Mouse (Mus musculus): ENCODE results near the gene Fam83g. TPM values are rescaled to one million over a fixed set of nuclear protein-coding genes. Genes with fewer than 3 reads are reported as not detected.

Fam83g gene
- polyA plus RNA-seq, 1 experiment from 2014 or later: 20.7 TPM

DNA sequence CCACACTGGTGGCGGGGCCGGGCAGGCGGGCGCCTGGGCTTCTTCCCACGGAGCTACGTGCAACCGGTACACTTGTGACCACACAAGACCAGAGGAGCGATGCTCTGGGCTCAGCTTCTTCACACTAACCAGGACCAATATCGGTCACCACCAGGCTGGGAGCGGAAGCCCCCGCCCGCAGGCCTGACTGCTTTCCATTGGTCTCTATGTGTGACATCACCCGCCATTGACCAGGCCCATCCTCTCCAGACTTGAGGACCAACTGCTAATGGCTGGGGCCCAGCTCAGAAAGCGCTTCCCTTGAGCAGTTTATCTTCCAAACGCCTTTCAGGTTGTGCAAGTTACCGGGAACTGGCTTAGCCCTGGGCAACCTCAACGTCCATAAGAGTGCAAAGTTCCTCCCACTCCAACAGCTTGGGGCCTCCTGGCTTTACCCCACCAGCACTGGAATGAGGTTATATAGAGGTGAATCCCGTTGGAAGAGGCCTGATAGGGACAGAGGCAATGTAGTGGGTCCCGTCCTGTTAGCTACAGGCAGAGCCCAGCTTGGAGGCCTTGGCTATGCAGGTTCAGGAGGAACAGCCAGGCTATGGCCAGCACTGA lies 12.0 kb upstream of the Fam83g start:
- TF ChIP-seq CTCF (IDR thresholded peaks at IDR 0.05; ENCODE audit: low read depth): no peak
- peak; percentile 69 for ATAC-seq
- H3K27ac ChIP-seq (ENCODE audit: low read depth, low read length): peak overlapping the region; percentile 64

DNA sequence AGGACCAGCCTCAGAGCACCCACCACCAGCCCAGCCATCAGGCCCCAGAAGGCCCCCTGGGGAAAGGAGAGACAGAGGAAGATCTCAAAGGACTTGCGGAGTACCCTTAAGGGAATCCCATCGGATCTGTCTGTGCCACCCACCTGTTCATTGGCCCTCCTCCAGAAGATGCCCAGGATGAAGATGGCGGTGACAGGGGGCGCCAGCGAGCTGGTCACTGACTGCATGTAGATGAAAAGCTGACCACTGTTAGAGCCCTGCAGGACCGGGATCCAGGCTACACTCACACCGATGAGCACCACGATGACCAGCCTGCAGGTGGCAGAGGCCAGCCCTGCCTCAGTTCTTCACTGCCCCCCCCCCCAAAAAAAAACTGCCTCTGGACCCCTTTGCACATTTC lies 10.2 kb upstream of the Fam83g start:
- no peak overlapping the region for H3K4me3 ChIP-seq (ENCODE audit: low read depth, low read length)
- H3K36me3 ChIP-seq (ENCODE audit: control insufficient read depth, insufficient read depth): no peaks in the 10 kb centered on the region
- ATAC-seq: no peak
- H3K4me2 ChIP-seq (replicated peaks; ENCODE audit: low read depth): no peak overlapping the region
- peak; percentile 74 for TF ChIP-seq CTCF (IDR thresholded peaks at IDR 0.05; ENCODE audit: low read depth)
- H3K27ac ChIP-seq (ENCODE audit: low read depth, low read length): no peak overlapping the region
- WGBS: 55% methylated on average over 8 of the region's 8 CpGs
- H3K4me1 ChIP-seq (replicated peaks; ENCODE audit: control insufficient read depth, insufficient read depth, low read length): peaks cover 29% of the 10 kb centered on the region; the same call in 1 of the 2 replicates
- no peaks in the 10 kb centered on the region for H3K27me3 ChIP-seq (replicated peaks; ENCODE audit: control insufficient read depth, insufficient read depth, low read length)
- no peaks in the 10 kb centered on the region for H3K9me3 ChIP-seq (ENCODE audit: control insufficient read depth)
- no peak overlapping the region for H3K9ac ChIP-seq (ENCODE audit: low read depth, low read length)

More for the DNA sequence above, 12.0 kb upstream of the Fam83g start:
- no peaks in the 10 kb centered on the region for H3K36me3 ChIP-seq (ENCODE audit: control insufficient read depth, insufficient read depth)
- peak overlapping the region; percentile 30; the same call in 1 of the 2 replicates for H3K4me2 ChIP-seq (replicated peaks; ENCODE audit: low read depth)
- H3K27me3 ChIP-seq (replicated peaks; ENCODE audit: control insufficient read depth, insufficient read depth, low read length): no peaks in the 10 kb centered on the region
- WGBS: 53% methylated on average over 19 of the region's 19 CpGs
- no peaks in the 10 kb centered on the region for H3K9me3 ChIP-seq (ENCODE audit: control insufficient read depth)
- peaks cover 29% of the 10 kb centered on the region; the same call in 1 of the 2 replicates for H3K4me1 ChIP-seq (replicated peaks; ENCODE audit: control insufficient read depth, insufficient read depth, low read length)
- H3K9ac ChIP-seq (ENCODE audit: low read depth, low read length): no peak overlapping the region
- H3K4me3 ChIP-seq (ENCODE audit: low read depth, low read length): no peak overlapping the region

DNA sequence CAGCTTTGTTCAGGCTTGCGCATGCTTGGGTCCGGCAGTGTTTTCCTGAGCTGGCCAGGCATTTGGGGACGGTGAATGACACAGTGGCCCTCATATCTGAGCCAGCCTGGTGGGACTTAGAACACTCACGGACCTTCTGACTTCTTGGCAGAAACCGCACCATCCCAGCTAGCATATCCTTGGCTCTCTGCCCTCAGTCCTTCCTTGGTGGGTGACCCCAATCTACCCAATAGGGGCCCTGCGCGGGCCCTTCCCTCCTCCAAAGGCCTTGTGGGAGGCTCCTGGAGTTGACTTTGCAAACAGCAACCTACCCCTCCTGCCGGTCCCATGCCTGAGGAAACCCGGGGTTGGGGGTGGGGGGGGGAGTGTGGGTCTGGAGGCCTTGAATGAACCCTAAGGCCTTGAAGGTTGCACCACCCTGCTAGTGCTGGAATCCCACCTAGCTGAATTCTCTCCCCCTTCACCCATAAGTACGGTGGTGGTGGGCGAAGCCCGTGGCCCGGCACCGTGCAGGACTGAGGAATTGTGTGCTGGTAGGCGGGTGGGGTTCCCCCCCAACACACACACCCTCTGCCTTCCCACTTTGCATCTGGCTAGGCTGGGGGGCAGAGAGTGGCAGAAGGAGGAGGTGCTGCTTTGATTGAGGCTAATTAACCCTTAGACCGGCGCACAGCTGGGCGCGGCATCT lies 9.6 kb upstream of the Fam83g start:
- Histone ChIP-seq H3K27ac (ENCODE audit: low read depth, low read length) (0 out of 2 replicates have a peak overlapping the region, but pooled peaks have one; percentile 70), H3K4me2 (replicated peaks; ENCODE audit: low read depth) (no peak overlapping the region), H3K9me3 (ENCODE audit: control insufficient read depth) (no peaks in the 10 kb centered on the region), H3K4me3 (ENCODE audit: low read depth, low read length) (no peak overlapping the region), H3K9ac (ENCODE audit: low read depth, low read length) (no peak overlapping the region), H3K4me1 (replicated peaks; ENCODE audit: control insufficient read depth, insufficient read depth, low read length) (peaks cover 27% of the 10 kb centered on the region; the same call in 1 of the 2 replicates), H3K36me3 (ENCODE audit: control insufficient read depth, insufficient read depth) (no peaks in the 10 kb centered on the region), H3K27me3 (replicated peaks; ENCODE audit: control insufficient read depth, insufficient read depth, low read length) (no peaks in the 10 kb centered on the region)
- TF ChIP-seq CTCF (IDR thresholded peaks at IDR 0.05; ENCODE audit: low read depth): no peak
- ATAC-seq: no peak; the same call in 1 of the 2 replicates
- 30% methylated on average over 19 of the region's 19 CpGs for WGBS

DNA sequence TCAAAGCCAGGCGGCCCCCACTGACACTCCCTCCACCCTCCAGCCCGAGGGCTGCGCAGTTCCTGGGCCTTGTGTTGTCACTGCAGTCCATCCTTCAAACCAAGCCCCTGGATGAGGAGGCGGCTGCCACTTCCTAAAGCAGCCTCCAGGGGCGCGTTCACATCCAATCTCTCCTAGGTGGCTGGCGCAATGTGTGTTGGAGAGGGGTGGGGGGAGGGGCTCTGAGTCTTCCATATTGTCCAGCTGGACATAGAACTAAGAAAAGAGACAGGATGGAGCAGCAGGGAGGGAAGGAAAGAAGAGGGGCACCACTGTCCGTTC lies 9.1 kb upstream of the Fam83g start:
- peak; percentile 79 for TF ChIP-seq CTCF (IDR thresholded peaks at IDR 0.05; ENCODE audit: low read depth)
- Histone ChIP-seq H3K4me1 (replicated peaks; ENCODE audit: control insufficient read depth, insufficient read depth, low read length) (peaks cover 27% of the 10 kb centered on the region; the same call in 1 of the 2 replicates), H3K4me3 (ENCODE audit: low read depth, low read length) (no peak overlapping the region), H3K4me2 (replicated peaks; ENCODE audit: low read depth) (no peak overlapping the region; the same call in 1 of the 2 replicates), H3K9me3 (ENCODE audit: control insufficient read depth) (no peaks in the 10 kb centered on the region), H3K27ac (ENCODE audit: low read depth, low read length) (peak overlapping the region; percentile 70), H3K27me3 (replicated peaks; ENCODE audit: control insufficient read depth, insufficient read depth, low read length) (no peaks in the 10 kb centered on the region), H3K36me3 (ENCODE audit: control insufficient read depth, insufficient read depth) (no peaks in the 10 kb centered on the region), H3K9ac (ENCODE audit: low read depth, low read length) (no peak overlapping the region; the same call in 1 of the 2 replicates)
- ATAC-seq: peak; percentile 66
- WGBS: 11% methylated on average over 8 of the region's 8 CpGs

DNA sequence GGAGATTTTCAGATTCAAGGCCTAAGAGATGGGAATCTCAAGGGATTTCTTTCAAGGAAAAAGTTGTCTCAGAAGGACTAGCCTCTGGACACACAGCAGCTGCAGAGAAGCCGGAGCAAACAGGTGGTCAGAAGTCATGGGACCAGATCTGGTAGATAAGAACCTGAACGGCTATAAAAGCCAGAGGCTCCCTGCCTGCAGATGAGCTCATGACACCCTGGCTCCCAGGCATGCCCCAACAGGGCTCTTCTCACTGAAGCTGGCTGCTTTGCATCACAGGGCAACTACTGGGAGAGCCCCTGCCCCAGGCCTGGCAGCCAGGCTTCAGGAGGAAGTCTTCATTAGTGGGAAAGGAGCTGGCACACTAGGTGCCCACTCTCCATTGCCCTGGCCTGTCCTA lies 8.6 kb upstream of the Fam83g start:
- H3K36me3 ChIP-seq (ENCODE audit: control insufficient read depth, insufficient read depth): no peaks in the 10 kb centered on the region
- no peak overlapping the region; the same call in 1 of the 2 replicates for H3K4me2 ChIP-seq (replicated peaks; ENCODE audit: low read depth)
- H3K27me3 ChIP-seq (replicated peaks; ENCODE audit: control insufficient read depth, insufficient read depth, low read length): no peaks in the 10 kb centered on the region
- ATAC-seq: peak; percentile 48
- H3K9ac ChIP-seq (ENCODE audit: low read depth, low read length): no peak overlapping the region; the same call in 1 of the 2 replicates
- peaks cover 27% of the 10 kb centered on the region; the same call in 1 of the 2 replicates for H3K4me1 ChIP-seq (replicated peaks; ENCODE audit: control insufficient read depth, insufficient read depth, low read length)
- peak overlapping the region; percentile 70 for H3K27ac ChIP-seq (ENCODE audit: low read depth, low read length)
- H3K9me3 ChIP-seq (ENCODE audit: control insufficient read depth): no peaks in the 10 kb centered on the region
- TF ChIP-seq CTCF (IDR thresholded peaks at IDR 0.05; ENCODE audit: low read depth): no peak
- 22% methylated on average over 2 of the region's 2 CpGs for WGBS
- no peak overlapping the region for H3K4me3 ChIP-seq (ENCODE audit: low read depth, low read length)

DNA sequence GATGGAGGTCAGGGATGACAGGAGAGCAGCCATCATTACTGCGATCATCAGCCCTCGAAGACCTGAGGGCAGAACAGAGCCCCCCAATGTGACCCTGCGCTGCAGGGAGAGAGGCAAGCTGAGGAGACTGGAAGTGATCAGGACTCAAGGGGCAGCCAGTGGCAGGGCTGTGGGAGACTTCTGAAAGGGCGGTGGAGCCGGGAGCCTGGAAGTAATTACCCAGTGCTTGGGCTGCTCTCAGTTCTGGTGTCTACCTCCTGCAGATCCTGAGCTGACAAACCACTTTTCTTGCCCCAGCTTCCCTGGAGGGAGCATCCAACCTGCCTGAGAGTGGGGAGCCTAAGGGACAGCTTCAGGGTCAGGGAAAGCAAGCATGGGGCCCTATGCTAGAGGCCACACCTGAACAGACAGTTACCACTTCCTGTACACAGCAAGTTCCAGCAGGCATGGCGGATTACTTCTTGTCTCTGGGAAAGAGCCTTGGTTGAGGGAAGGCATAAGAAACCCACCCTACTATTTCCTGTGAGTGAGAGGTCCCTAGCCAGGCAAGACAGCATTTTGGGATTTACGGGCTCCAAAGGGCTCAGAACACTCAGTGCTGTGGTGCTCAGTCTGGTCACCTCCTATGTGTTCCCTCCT lies 7.6 kb upstream of the Fam83g start:
- no peaks in the 10 kb centered on the region for H3K27me3 ChIP-seq (replicated peaks; ENCODE audit: control insufficient read depth, insufficient read depth, low read length)
- WGBS: 79% methylated on average over 7 of the region's 7 CpGs
- H3K27ac ChIP-seq (ENCODE audit: low read depth, low read length): no peak overlapping the region
- no peak overlapping the region for H3K4me2 ChIP-seq (replicated peaks; ENCODE audit: low read depth)
- H3K4me1 ChIP-seq (replicated peaks; ENCODE audit: control insufficient read depth, insufficient read depth, low read length): 0 out of 2 replicates have a peak, but pooled peaks cover 24% of the 10 kb centered on the region
- no peaks in the 10 kb centered on the region for H3K9me3 ChIP-seq (ENCODE audit: control insufficient read depth)
- no peak for TF ChIP-seq CTCF (IDR thresholded peaks at IDR 0.05; ENCODE audit: low read depth)
- H3K9ac ChIP-seq (ENCODE audit: low read depth, low read length): no peak overlapping the region
- no peak for ATAC-seq
- H3K4me3 ChIP-seq (ENCODE audit: low read depth, low read length): no peak overlapping the region
- no peaks in the 10 kb centered on the region for H3K36me3 ChIP-seq (ENCODE audit: control insufficient read depth, insufficient read depth)
